Mouse (Mus musculus) neutrophil, adult 5-6 weeks (primary cell): ENCODE measurements around the gene Cybrd1. TPM values are rescaled to one million over a fixed set of nuclear protein-coding genes. Genes with fewer than 3 reads are reported as not detected.
A peak's percentile ranks its signal among the peaks of the same experiment; 100 is the strongest.

Experiments used
- ATAC-seq: fragments of 151-379, 151-347 bp; 2 replicates; pipeline ENCODE4 v1.8.0; 2017; ENCODE audit warnings: mild to moderate bottlenecking, moderate TSS enrichment; ENCODE audit not compliant: insufficient number of reproducible peaks, poor library complexity, low FRiP score, severe bottlenecking; ENCODE audit errors: extremely low read depth
- total RNA-seq: library from RNA; stranded (forward); fragments of 200-1000 nt; gene quantifications from 2 replicates; pipeline ENCODE4 v1.2.3, GENCODE M21; 2017

The Cybrd1 gene
- total RNA-seq, 1 experiment from 2014 or later, result 0.12 TPM

DNA sequence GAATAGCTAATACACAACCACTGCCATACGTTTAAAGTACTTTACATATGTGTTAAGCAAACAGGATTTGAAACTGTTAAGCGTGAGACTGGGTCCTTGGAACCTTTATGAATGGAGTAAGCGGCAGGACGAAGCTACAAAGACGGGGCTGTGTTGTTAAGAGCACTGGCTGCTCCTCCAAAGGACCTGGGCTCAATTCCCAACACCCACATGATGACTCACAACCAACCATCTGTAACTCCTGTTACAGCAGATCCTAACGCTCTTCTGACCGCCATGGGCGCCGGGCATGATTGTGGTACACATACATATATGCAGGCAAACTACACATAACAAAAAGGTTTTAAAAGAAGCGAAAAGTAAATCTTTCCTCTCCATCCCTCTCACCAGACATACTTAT is 3.1 kb downstream of the Cybrd1 start:
- no peak for ATAC-seq

DNA sequence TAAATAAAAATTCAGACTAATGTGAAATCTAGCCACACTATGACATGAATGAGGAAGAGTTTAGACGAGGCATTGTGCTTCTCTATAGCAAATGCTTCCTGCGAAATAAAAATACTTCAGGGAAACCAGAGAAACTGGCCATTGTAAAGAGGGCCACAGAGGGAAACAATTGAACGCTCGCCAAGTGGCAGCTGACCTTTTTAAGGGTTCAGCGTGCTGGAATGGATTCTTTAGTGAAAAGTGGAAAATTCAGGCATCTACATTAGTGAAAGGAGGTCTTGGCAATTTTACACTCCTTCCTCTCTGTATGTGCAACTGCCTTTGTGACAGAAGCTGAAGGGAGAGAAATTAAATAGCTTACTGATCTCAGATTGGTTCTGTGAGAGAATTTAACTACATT is 3.7 kb downstream of the Cybrd1 start:
- no peak for ATAC-seq

DNA sequence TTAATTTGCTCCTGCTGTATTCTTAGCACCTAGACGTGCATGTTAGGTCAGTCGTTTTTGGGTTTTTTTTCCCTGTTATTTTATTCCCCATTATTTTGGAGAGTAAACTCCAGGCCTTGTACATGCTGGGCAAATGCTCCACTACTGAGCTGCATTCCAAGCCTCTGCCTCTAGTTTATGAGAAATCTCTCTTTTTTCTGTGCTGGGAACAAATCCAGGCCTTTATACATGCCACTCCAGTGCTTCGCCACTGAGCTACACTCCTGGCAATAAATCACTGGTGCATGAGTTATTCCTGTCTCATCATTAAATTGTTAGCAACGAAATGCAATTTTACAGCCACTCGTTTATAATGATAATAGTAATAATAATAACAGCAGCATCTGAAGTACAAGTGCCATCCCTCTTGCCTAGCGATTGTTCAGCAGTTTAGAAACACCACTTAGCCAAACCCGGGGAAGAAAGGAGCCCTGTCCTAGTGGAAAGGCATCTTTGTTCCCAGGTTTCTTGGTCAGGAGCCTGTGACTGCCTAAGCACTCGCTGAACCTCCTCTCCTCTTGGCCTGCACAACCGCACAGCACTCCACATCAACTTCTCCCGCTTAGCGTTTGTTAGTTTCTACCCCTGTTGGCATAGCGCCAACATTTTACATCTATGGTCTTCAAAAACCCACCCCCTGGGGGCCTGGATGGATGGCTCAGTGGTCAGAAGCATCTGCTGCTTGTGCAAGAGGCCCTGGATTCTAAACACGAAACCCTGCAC is 4.7 kb downstream of the Cybrd1 start:
- ATAC-seq, result no peak

DNA sequence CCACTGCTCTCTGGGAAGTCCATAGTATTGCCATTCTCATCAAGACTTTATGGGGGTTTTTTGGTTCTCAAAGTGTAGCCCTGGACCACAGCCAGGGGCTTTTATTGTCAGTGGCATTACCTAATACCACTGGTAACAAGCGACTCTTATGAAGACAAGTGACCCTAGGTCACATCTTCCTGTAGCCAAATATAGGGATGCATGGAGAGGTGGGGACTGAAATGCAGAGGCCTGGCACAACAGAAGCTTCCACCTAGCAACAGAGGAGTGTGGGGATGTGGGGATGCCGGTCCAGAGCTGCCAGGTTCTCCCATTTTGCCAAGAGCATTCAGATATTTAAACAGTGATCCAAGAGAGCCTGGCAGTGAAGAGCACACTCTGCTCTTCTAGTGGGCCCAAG is 5.9 kb downstream of the Cybrd1 start:
- ATAC-seq, result no peak

DNA sequence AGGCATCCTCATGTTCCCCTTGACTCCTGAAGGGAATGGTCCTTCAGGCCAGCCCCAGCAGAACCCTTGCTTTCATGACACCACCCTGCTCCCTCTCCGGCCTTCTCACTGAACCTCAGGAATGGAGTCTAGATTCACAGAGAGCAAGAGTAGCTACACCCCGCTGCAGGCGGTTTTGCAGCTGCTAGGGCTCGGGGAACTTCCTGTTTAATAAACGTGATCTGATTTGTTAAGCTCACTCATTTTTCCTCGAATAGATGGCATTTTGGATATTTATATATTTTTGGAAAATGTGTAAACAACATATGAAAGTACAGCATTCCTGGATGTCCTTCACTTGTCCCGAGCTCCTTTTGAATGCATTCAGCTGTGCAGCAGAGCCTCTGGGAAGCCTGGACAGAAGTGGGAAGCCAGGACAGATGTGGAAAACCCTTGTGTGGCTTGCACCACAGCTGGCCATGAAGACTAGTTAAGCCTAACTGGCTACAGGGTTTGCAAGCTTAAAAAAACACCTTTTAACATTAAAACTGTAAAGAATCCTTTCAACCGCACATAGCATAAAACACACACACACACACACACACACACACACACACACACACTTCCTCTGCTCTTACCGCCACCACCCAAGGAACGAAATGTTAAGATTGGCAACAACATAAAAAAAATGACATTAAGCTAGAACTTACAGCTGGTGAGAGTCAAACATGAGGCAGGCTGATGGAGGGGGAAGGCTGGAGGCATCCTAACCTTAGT is 10.2 kb downstream of the Cybrd1 start:
- ATAC-seq, result no peak

DNA sequence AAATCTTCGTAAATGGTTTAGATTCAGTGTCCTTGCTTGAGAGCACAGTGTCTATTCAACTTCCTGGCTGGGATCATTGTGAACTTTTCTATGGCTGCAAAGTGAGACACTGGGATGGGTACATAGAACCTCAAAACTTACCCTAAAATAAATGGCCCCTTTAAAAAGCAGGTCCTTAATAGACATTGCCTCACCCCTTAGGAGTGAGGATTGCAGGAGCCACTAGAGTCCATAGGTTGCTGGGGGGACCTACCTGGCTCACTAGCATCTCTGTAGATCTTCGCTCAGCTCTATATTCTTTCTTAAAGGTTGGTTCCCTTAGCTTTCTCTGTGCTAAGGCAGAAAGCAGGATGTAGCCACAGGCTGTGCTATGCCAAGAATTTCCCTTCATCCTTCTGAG is 12.6 kb downstream of the Cybrd1 start:
- ATAC-seq, result no peak

DNA sequence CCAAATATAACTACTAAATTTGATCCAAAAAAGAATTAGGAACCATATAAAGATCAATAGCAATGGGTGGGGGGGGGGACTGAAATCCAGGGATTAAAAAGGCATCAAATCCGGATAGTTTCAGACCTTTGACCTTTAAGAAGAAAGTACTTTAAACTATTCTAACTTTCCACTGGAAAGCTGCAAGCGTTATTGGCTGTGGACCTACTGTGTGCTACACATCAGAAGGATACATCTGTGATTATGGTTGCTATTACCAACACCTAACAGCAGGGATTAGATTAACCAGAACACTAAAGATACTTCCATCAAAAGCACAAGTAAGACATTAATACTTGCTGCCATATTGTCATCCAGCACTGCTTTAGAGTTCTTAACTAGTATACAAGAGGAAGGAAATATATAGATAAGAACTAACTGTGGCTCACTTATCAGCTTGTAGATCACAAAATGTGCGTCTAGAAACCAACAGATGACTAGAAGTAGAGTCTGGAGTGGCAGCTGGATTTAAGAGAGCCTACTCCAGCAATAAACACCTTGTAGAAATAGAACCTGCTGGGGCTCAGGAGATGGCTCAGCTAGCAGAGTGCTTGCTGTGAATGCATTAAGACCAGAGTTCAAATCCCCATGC is 14.3 kb downstream of the Cybrd1 start:
- no peak for ATAC-seq

DNA sequence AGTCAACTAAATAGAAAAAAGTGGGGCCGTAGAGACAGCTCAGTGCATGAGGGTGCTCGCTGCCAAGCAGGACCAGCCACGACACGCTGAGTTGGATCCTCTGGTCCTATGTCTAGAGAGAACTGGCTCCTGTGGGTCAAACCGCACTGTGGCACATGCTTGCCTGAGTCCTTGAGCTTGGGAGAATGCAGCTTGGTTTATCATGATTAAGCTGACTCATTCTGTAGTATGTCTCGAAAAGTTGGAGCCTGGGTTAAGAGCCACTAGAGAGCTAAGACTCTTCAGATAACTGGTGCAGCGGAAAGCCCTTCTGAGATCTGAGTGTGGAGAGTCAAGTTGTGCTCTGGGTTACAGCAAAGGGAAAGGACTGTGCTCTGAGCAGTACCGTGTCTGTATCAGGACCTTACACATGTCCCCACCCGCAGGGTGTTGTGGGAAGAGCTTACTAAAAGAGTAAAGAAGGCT is 16.4 kb downstream of the Cybrd1 start:
- no peak for ATAC-seq

DNA sequence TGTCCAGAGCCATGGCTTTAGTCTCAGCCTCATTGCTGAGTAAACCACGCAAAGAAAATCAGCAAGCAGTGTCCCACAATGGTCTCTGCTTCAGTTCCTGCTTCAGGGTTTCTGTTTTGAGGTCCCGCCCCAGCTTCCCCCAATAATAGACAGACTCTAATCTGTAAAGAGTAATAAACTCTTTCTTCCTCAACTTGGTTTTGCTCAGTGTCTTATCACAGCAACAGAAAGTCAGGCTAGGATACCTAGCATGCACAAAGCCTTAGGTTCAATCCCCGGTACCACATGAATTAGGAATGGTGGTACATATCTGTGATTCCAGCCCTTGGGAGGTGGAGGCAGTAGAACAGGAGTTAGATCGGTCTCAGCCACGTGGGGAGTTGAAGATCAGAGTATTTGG is 17.1 kb downstream of the Cybrd1 start:
- no peak for ATAC-seq

DNA sequence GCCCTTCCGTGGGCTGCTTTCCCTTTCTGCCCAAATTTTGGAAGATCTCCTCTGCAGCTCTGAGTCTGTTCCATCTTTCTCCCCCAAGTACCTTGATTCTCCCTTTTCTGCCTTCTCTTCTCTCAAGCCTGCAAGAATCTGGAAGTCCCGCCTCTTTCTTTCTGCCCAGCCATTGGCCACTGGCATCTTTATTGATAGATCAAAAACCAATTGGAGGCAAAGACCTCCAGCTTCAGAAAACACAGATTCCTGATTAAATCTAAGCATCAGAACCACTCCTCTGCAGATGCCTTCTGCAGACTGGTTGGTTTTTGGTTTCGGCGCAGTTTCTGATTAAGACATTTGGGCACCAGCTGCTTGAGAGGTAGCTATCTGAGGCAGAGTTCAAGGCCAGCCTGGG is 22.9 kb downstream of the Cybrd1 start:
- no peak for ATAC-seq

DNA sequence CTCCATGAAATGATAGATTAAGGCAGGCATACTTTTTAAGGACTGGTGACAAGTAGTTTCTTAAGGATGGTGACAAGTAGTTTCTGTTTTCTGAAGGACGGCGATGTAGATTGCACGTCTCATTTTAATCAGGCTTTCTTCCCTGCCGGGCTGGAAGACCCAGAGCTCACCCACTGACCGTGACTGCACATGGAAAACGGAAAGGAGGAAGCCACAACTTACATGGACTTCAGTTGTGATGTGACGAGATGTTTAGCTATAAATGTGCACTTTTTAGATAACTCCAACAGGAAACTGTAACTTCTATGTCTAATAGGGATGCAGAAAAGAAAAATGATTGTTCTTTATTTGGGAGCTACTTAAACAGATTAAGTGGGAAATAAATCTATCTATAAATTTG is 24.7 kb downstream of the Cybrd1 start:
- no peak for ATAC-seq

DNA sequence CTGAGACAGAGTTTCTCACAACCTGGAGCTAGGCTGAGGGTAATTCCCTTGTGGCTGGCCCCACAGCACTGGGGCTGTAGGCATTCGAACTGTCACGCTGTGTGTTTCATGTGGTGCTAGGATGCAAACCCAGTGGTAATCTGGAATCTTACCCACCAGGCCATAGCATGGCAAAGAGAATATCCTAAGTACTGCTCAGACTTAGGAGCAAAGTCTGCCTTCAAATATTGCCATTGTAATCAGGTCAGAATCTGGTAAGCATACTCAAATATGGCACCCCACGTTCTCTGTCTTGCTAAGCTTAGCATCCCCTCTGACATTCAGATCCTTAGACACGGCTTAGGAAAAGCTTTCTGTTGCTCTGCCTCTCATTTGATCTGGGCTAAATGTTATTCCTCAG is 28.1 kb downstream of the Cybrd1 start:
- no peak for ATAC-seq

DNA sequence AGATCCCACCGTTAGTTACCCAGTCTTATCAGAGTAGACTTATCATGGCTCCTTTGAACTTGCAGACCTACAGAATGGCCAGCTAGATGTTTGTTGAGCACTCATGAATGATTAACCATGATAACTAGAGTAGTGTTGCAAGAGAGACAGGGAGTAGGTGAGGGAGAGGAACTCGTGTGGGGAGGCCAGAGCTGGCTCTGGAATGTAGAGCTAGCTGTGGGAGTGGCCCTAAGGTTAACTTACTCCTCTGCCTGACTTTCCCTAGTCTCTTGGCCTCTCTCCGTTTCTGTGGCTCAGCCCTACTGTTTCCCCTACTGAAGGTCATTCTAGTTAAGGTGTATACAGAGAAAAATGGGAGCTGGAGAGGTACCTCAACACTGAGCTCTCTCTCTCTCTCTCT is 28.5 kb downstream of the Cybrd1 start:
- ATAC-seq, result no peak

DNA sequence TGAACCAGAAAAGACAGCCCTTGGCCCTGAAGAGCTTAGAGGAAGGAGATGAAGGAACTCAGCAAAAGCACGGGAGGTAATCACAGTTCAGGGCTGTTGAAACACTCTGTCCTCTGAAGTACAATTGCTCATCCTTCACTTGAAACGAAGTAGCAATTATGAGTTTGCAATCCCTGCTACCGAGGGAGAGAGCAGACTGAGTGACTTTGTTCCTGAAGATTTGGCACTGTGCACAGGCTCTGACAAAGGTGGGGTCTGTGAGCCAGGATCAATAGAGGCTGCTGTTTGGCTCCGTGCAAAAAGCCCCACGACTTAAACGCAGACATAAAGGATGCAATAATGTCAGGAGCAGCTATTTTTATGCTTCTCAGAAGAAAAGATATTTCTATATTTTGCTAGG is 30.1 kb downstream of the Cybrd1 start:
- no peak for ATAC-seq

DNA sequence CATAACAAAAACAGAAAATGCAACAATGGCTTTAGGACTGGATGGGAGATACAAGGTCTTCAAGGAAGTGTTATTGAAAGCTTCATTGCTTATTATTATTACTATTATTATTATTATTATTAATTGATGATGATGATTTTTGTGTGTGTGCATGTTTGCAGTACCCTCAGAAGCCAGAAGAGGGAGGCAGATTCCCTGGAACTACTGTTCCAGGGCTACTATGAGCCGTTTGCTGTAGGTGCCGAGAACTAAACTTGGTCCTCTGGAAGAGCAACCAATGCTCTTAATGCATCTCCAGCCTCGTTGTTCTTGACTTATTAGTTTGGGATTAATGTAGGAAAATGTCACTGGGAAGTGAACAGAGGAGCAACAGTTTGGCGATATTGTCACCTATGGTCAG is 34.4 kb downstream of the Cybrd1 start:
- no peak for ATAC-seq

DNA sequence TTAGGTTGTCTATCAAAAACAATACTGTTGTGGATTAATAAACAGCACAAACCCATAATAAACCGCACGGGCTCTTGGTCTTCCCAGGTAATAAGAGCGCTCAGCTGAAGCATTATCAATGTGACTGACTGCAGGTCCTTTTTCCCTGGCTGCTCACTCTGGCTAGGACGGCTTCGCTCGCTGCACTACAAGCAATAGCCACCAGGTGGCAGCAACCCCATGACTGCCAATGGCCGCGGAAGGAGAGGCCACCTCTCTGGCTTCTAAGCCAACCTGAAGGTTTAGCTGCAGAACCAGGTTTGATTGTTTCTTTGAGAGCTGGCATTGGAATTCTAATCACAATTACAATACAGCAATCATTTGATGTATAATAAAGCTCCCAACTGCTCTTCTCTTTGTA is 37.8 kb downstream of the Cybrd1 start:
- peak; percentile 89 for ATAC-seq

DNA sequence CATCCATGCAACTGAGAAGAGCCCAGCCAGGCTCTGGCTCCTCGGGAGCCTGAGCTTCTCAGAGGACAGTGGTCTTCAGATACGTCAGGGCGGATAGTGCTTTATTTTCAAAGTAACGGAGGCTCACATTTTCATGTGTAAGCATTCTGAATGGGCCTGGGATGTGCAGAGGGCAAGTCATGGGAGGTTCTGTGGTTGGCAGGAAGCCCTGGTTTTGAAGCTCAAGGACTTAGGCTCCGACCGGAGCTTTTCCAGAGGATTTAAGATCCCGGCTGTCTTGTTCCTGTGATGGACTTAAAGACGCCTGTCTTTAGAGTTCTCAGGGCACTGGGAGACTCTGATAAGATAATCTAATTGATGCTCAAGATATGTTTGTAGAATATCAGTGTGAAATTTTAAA is 38.7 kb downstream of the Cybrd1 start:
- ATAC-seq, result no peak

DNA sequence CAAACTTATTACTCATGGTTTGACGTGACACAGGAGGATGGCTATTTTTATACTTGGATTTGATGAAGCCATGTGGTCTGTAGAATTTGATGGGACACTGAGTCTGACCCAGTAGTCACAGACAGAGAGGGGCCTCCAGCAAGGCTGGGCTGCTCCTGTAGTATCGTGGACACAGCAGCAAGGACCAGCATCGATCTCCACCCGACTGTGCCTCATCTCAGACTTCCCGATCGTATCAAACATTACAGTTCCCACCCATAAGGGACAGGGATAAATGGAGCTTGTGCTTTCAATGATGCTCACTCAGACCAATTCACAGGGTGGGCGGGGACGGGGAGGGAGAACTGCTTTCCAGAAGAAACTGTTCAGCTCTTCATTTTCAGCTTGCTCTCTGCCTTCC is 40.2 kb downstream of the Cybrd1 start:
- ATAC-seq, result no peak

DNA sequence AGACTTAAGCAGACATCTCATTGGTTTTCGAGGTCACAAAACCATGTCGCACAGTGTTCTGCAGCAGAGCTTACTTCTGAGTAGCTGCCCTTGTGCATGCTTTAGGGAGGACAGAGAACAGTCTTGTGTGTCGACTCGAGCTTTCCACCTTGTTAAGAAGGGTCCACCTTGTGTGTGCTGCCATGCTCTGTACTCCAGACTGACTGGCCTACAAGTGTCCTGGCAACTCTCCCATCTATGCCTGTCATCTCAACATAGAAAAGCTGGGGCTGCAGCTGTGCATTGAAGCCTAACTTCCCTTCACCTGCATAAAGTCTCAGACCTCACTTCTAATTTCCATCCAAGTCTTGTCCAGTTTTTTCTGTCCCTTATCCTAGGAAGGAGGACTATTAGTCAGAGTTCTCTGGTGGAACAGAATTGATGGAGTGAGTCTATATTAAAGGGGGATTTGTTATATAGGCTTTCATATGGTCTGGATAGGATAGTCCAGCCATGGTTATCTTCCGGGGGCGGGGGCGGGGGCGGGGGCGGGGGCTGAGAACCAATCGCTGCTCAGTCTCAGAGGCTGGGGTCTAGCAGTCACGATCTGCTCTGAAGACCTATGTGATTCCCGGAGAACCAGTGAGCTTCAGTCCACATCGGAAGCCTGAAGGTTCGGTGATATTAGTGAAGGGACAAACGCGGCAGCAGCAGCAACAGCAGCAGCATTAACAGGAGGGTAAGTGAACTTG is 42.0 kb downstream of the Cybrd1 start:
- ATAC-seq, result no peak
